Mouse (Mus musculus): Measurements from ENCODE around the gene S100a4.

Gene S100a4

GRCm38 (mm10) chr3:90626266-90627021 is 22.9 kb downstream of the S100a4 start:
- DNase-seq: no peak

GRCm38 (mm10) chr3:90627366-90627765 is 23.8 kb downstream of the S100a4 start:
- DNase-seq: no peak

DNA sequence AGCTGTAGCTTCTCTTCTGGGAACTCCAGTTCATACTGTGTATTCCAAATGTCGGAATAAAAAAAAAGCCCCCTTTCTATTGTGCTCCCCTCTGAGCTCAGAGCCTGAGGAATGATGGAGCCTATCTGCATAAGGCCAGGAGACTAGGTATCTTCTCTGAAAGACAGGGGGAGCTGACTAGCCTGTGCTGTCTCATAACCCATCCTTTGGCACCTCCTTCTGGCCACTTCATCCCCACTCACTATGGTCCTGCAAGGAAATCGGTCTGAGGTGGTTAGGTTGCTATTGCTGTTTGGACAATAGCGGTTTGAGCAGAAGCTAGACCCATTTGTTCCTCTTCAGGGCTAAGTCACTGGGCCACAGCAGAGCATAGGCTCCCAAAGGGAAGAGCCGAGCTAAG is 24.2 kb downstream of the S100a4 start:
- peak; percentile 40 for DNase-seq

DNA sequence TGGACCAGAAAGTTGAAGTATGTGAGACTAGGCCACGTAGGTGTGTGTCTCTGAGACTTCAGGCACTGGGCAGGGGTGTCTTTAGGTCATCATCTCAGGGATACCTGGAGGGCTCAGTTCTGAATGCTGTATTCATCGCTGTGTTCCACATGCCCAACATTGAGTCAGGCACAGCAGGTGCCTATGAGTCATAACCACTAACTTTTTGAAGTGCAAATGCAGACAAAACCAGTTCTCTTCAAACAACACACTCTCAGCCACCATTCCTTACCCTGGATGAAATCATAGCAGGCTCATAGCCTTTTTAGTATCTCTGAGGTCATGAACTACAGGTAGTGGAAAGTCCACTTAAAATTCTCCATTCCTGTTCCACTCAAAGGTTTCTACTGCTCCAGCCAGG is 25.7 kb downstream of the S100a4 start:
- DNase-seq: no peak

- DNase-seq: no peak
Measured at GRCm38 (mm10) chr3:90631984-90632383, 28.4 kb downstream of the S100a4 start.

DNA sequence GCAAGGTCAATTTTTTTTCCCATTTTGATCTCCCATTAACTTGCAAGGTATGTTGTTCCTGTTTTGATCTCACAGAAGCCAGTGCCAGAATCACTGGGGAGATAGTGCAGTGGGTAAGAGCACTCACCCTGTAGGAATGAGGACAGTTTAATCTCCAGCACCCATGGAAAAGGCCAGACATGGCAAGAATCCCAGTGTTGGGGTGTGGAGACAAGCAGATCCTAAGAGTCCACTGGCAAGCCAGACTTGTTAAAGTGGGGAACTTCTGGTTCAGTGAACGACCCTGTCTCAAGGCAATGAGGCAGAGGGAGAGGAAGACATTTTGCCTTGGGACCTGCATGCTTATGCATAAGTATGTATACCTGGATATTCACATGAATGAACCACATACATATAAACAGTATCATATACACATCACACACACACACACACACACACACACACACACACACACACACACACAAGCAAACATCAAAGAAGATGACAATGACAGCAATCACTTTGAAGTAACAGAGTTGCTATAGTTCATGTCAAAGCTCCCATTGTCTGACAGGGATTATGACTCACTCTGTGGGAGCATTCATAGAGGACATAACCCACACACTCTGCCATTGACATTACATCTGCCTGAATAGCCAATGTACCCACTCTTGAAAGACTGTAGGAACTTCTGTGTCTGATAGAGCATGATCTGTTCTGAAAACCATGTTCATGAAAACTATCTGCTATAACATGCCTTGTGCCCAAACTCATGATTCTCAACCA is 35.1 kb downstream of the S100a4 start:
- no peak for DNase-seq

DNA sequence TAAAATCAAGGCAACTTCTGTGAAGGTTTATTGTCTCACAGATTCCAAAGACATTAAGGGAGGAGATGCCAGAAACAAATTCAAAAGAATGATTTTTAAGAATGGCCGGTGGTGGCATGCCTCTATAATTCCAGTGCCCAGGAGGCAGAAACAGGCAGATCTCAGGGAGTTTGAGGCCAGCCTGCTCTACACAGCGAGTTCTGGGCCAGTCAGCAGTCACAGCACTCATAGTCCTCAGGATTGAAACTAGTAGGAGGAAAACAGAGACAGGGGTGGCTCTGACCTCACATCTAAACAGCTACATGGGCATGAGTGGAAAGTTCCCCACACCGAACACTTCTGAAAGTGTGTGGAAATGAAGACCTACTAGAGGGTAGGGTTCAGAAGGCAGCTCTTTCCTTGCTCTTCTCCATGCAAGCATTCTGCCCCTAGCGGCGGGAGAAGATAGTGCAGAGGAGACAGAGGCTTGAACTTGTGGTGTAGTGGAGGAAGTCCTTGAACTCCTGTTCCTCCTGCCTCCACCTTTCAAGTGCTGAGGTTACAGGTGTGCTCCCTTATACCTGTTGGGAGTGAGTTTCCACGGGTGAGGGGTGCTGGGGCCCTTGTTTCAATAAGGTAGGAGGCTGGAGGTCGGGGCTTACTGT is 36.1 kb downstream of the S100a4 start:
- peak; percentile 30 for DNase-seq

- no peak for DNase-seq
Measured at GRCm38 (mm10) chr3:90640981-90641380, 37.4 kb downstream of the S100a4 start.

GRCm38 (mm10) chr3:90644220-90644619 is 40.6 kb downstream of the S100a4 start:
- DNase-seq: peak; percentile 61

GRCm38 (mm10) chr3:90647291-90647690 is 43.7 kb downstream of the S100a4 start:
- DNase-seq: no peak

- DNase-seq: no peak
Measured at GRCm38 (mm10) chr3:90648981-90649380, 45.4 kb downstream of the S100a4 start.

DNA sequence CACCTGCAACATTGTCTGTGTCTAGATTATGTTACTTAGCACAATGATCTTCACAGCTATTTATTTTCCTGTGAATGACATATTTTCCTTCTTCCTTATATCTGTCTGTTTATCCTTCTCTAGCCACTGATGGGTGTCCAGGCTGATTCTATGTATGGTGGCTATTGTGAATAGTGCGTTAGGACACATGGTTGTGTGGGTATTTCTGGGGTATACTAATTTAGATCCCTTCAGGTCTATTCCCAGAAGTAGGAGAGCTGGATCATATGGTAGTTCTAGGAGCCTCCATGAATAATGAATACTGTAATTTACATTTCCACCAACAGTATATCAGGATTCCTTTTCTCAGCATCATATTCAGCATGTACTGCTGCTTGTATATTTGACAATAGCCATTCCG is 46.3 kb downstream of the S100a4 start:
- no peak for DNase-seq

- DNase-seq: peak; percentile 82
Measured at GRCm38 (mm10) chr3:90652878-90653508, 49.4 kb downstream of the S100a4 start.

- DNase-seq: no peak
Measured at GRCm38 (mm10) chr3:90653717-90654116, 50.1 kb downstream of the S100a4 start, which contains the start of gene S100a7a. TSS of gene S100a7a (plus strand) at chr3:90654017.
